Mouse (Mus musculus) liver, adult 2 months (tissue): ENCODE data around the gene Wbp1l.

Source experiments
- CTCF ChIP-seq: fragments of 200-500 bp; IDR thresholded peaks from 2 replicates; pipeline ENCODE4 v1.5.1; 2011; ENCODE audit warnings: low read depth, low read length, control low read depth
- POLR2A ChIP-seq: fragments of 200-500 bp; IDR thresholded peaks from 2 replicates; pipeline ENCODE4 v1.6.1; 2011; ENCODE audit warnings: low read length, control low read depth; ENCODE audit not compliant: insufficient read depth; ENCODE audit errors: extremely low read depth

DNA sequence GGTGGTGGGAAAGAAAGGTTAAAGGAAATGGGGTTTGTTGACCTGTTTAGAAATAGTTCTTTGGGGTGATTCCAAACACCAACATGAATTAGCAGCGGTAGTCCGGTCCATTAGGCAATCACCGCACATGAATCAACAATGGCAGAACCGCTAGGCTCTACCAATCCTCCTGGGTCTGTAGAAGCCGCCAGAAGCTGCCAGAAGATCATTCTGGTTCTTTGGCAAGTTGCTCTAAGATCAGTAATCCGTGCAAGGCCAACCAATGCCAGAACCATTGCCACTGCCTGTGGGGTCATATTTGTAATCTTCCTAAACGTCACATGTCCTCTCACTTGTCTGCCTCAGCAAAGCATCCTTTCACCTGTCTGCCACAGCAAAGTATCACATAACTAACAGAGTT is 98.1 kb downstream of the Wbp1l start:
- TF ChIP-seq CTCF (no peak), POLR2A (no peak)
